Mouse (Mus musculus) midbrain, embryonic 15.5 days (tissue): ENCODE measurements around the gene Itga8. TPM values are rescaled to one million over a fixed set of nuclear protein-coding genes. Genes with fewer than 3 reads are reported as not detected.

Experiments
- ATAC-seq: fragments of 200-750 bp; cut with Nextera tagmentation; replicated peaks from 2 replicates; pipeline ENCODE4 v1.8.0; 2017; ENCODE audit warnings: moderate TSS enrichment
- H3K27ac ChIP-seq: fragments of 300-500 bp; sonication (generic); 2 replicates; pipeline ENCODE4 v1.5.1; 2015; ENCODE audit warnings: mild to moderate bottlenecking, inconsistent platforms
- H3K27me3 ChIP-seq: fragments of 300-500 bp; sonication (generic); replicated peaks from 2 replicates; pipeline ENCODE4 v1.6.1; 2015; ENCODE audit warnings: inconsistent platforms
- H3K36me3 ChIP-seq: fragments of 300-500 bp; sonication (generic); replicated peaks from 2 replicates; pipeline ENCODE4 v1.6.1; 2015; ENCODE audit warnings: inconsistent platforms
- H3K4me1 ChIP-seq: fragments of 300-500 bp; sonication (generic); 2 replicates; pipeline ENCODE4 v1.6.1; 2015; ENCODE audit warnings: inconsistent platforms
- H3K4me2 ChIP-seq: fragments of 300-500 bp; sonication (generic); 2 replicates; pipeline ENCODE4 v1.6.1; 2015; ENCODE audit warnings: inconsistent platforms, mild to moderate bottlenecking, moderate library complexity
- H3K4me3 ChIP-seq: fragments of 300-500 bp; sonication (generic); 2 replicates; pipeline ENCODE4 v1.5.1; 2015; ENCODE audit warnings: mild to moderate bottlenecking, inconsistent platforms
- H3K9ac ChIP-seq: fragments of 300-500 bp; sonication (generic); 2 replicates; pipeline ENCODE4 v1.6.1; 2015; ENCODE audit warnings: mild to moderate bottlenecking, inconsistent platforms
- H3K9me3 ChIP-seq: fragments of 300-500 bp; sonication (generic); 2 replicates; pipeline ENCODE4 v1.6.1; 2016; ENCODE audit warnings: inconsistent platforms
- WGBS: fragments of 180-500 bp; shearing (Covaris S2); methylation state at CpG from one replicate; pipeline ENCODE4 v1.1.7; 2015; ENCODE audit warnings: mixed read lengths; 5-methylcytosine and 5-hydroxymethylcytosine counted together
- polyA plus RNA-seq: library from polyadenylated mRNA; unstranded; fragments of >200 nt; fragmentation: Nextera tagmentation; extraction: Ambion mirVana; gene quantifications from 2 replicates; pipeline ENCODE4 v1.2.1, GENCODE M21; 2015

Itga8 gene
- polyA plus RNA-seq, 1 experiment from 2014 or later = 2.4 TPM

DNA sequence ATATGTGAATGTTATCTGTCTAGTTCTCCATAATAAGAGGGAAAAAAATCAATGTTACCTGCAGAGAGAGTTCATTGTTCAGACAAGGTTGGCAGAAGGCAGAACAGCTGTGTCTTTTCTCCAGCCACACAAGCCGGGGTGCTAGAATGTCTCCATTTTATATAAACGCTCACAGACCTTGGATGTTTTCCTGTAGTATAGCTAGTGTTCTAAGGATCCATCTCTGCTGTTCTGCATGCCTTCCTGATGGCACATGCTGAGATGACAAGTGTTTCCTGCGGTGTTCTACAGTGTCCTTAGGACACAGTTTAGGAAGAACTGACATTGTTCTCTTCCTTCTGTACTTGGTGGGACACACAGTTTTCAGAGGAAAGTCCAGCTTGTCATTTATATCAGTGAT, 192.4 kb downstream of the Itga8 start:
- H3K4me3 ChIP-seq = no peak overlapping the region
- no peaks in the 10 kb centered on the region for H3K27me3 ChIP-seq
- no peak for ATAC-seq
- H3K9me3 ChIP-seq = no peaks in the 10 kb centered on the region
- H3K36me3 ChIP-seq = no peaks in the 10 kb centered on the region
- no peak overlapping the region for H3K9ac ChIP-seq
- H3K4me2 ChIP-seq = no peak overlapping the region
- 84% methylated on average over 3 of the region's 3 CpGs for WGBS
- no peak overlapping the region for H3K27ac ChIP-seq
- H3K4me1 ChIP-seq = no peaks in the 10 kb centered on the region

GRCm38 (mm10) chr2:12108306-12108705, 193.4 kb downstream of the Itga8 start:
- Histone ChIP-seq H3K36me3 (no peaks in the 10 kb centered on the region), H3K4me3 (no peak overlapping the region), H3K27me3 (no peaks in the 10 kb centered on the region), H3K9me3 (no peaks in the 10 kb centered on the region), H3K4me2 (no peak overlapping the region), H3K27ac (no peak overlapping the region), H3K4me1 (no peaks in the 10 kb centered on the region), H3K9ac (no peak overlapping the region)
- WGBS = 86% methylated on average over 2 of the region's 2 CpGs
- ATAC-seq = no peak

DNA sequence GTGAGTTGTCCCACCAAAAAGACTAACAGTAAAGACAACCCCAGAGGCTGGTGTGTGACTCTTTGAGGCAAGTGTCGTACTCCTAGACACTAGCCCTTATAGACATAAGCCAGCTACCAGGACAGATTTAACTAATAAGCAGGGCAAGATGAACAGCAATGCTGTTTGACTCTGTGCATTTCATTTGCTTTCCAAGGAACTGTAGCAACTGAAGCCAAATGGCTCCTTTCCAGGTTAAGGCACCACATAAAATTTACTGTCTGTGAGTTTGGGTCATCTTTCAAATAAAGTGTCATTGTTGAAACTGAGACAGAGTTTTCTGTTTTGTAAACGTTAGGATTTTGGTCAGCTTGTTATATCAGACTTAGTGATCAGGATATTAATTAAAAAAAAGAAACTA, 194.5 kb downstream of the Itga8 start:
- H3K4me1 ChIP-seq = no peaks in the 10 kb centered on the region
- 73% methylated on average over 2 of the region's 2 CpGs for WGBS
- H3K4me3 ChIP-seq = no peak overlapping the region
- H3K9ac ChIP-seq = no peak overlapping the region
- H3K27ac ChIP-seq = no peak overlapping the region
- no peak for ATAC-seq
- H3K9me3 ChIP-seq = no peaks in the 10 kb centered on the region
- H3K36me3 ChIP-seq = no peaks in the 10 kb centered on the region
- H3K27me3 ChIP-seq = no peaks in the 10 kb centered on the region
- no peak overlapping the region for H3K4me2 ChIP-seq

GRCm38 (mm10) chr2:12103183-12103582, 198.5 kb downstream of the Itga8 start:
- ATAC-seq = no peak
- 87% methylated on average over 1 of the region's 1 CpGs for WGBS
- Histone ChIP-seq H3K9me3 (no peaks in the 10 kb centered on the region), H3K4me2 (no peak overlapping the region), H3K27me3 (no peaks in the 10 kb centered on the region), H3K36me3 (no peaks in the 10 kb centered on the region), H3K9ac (no peak overlapping the region), H3K4me3 (no peak overlapping the region), H3K27ac (no peak overlapping the region), H3K4me1 (no peaks in the 10 kb centered on the region)

- Histone ChIP-seq H3K4me2 (no peak overlapping the region), H3K27ac (no peak overlapping the region)
Observed at GRCm38 (mm10) chr2:12092203-12092984, 209.3 kb downstream of the Itga8 start.

DNA sequence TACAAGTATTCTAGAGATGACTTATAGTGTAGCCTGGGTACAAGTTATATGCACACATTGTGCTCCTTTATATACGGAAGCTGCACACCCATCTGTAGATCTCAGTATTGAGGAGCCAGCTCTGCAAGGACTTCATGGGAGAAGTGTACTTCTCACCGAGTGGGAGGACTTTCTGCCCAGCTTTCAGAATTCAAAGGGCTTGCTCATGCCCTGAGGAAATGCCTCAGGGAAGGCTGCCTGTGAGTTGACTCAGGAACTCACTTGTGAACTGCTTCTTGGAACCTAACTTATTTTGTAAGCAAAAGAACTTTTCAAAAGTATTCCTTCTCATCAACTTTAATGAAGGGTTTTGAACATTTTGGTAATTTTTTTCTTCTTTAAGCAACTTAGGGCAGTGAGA, 210.7 kb downstream of the Itga8 start:
- no peaks in the 10 kb centered on the region for H3K4me1 ChIP-seq
- no peak for ATAC-seq
- no peaks in the 10 kb centered on the region for H3K36me3 ChIP-seq
- H3K27me3 ChIP-seq = no peaks in the 10 kb centered on the region
- no peak overlapping the region for H3K9ac ChIP-seq
- H3K27ac ChIP-seq = no peak overlapping the region
- no peak overlapping the region for H3K4me2 ChIP-seq
- 91% methylated on average over 2 of the region's 2 CpGs for WGBS
- H3K9me3 ChIP-seq = no peaks in the 10 kb centered on the region
- no peak overlapping the region for H3K4me3 ChIP-seq

More at GRCm38 (mm10) chr2:12092203-12092984, 209.3 kb downstream of the Itga8 start:
- WGBS = 83% methylated on average over 7 of the region's 7 CpGs
- H3K4me1 ChIP-seq = no peaks in the 10 kb centered on the region
- H3K4me3 ChIP-seq = no peak overlapping the region
- no peaks in the 10 kb centered on the region for H3K36me3 ChIP-seq
- H3K9ac ChIP-seq = no peak overlapping the region
- H3K9me3 ChIP-seq = no peaks in the 10 kb centered on the region
- H3K27me3 ChIP-seq = no peaks in the 10 kb centered on the region
- no peak for ATAC-seq

GRCm38 (mm10) chr2:12085492-12085891, 216.2 kb downstream of the Itga8 start:
- Histone ChIP-seq H3K9ac (no peak overlapping the region), H3K4me3 (no peak overlapping the region), H3K27me3 (no peaks in the 10 kb centered on the region), H3K4me1 (no peaks in the 10 kb centered on the region), H3K9me3 (no peaks in the 10 kb centered on the region), H3K4me2 (no peak overlapping the region), H3K36me3 (no peaks in the 10 kb centered on the region), H3K27ac (no peak overlapping the region)
- no peak for ATAC-seq
- 87% methylated on average over 2 of the region's 2 CpGs for WGBS

DNA sequence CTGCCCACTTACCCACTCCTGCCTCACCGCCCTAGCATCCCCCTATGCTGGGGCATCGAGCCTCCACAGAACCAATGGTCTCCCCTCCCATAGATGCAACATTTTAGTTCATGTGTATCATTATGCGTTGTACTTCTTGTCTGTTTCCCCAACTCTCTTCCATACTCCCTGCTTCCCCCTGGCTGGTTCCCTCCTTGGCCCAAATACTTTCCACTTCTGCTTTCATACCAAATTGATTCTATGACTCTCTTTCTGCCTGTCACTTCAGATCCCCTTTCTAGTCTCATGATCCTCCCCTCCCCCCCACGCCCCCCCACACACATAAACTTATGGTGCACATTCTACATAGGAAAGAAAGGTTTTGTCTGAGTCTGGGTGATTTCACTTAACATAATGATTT, 217.4 kb downstream of the Itga8 start:
- no peaks in the 10 kb centered on the region for H3K9me3 ChIP-seq
- H3K9ac ChIP-seq = no peak overlapping the region
- H3K27me3 ChIP-seq = no peaks in the 10 kb centered on the region
- no peaks in the 10 kb centered on the region for H3K36me3 ChIP-seq
- H3K4me3 ChIP-seq = no peak overlapping the region
- no peak overlapping the region for H3K4me2 ChIP-seq
- H3K27ac ChIP-seq = no peak overlapping the region
- ATAC-seq = no peak
- H3K4me1 ChIP-seq = no peaks in the 10 kb centered on the region
- 85% methylated on average over 4 of the region's 4 CpGs for WGBS

- Histone ChIP-seq H3K9me3 (no peaks in the 10 kb centered on the region), H3K27ac (no peak overlapping the region), H3K9ac (no peak overlapping the region), H3K4me3 (no peak overlapping the region), H3K4me2 (no peak overlapping the region), H3K36me3 (no peaks in the 10 kb centered on the region), H3K4me1 (no peaks in the 10 kb centered on the region), H3K27me3 (no peaks in the 10 kb centered on the region)
- 89% methylated on average over 2 of the region's 2 CpGs for WGBS
- ATAC-seq = no peak
Observed at GRCm38 (mm10) chr2:12077266-12077891, 224.3 kb downstream of the Itga8 start.

DNA sequence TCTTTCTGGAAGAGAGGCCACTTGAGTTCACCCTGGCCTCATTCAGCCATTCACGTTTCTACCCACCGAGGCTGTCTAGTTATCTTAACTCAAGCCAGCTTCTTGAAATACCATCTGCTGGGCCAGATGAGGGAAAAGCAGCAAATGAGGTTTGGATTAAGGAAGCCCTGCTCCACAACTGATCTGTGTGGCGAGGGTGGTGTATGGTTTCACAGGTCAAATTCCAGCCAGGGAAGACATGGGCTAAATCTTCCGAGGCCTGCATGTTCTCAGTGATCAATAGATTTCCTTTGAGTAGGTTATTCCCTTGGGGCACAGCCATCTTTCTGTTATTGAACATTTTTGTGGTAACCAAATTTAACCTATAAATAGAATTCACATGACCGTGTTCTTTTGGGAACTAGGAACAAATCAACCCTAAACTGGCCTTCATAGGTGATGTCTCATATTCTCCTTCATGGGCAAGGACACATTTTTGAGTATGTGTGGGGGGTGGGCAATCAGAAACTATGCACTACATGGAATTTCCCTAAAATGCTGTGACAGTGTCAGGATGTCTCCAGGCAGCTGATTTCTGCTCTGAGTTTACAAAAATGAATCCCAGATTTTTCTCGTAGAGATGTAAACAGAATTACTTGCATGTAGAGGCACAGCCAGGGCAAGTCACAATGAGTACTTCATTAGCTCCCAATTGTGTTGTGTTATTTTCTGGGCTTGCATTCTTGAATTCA, 235.9 kb downstream of the Itga8 start:
- H3K4me3 ChIP-seq = no peak overlapping the region
- H3K36me3 ChIP-seq = no peaks in the 10 kb centered on the region
- ATAC-seq = no peak
- H3K27me3 ChIP-seq = no peaks in the 10 kb centered on the region
- WGBS = 82% methylated on average over 6 of the region's 6 CpGs
- no peak overlapping the region for H3K27ac ChIP-seq
- H3K4me1 ChIP-seq = no peaks in the 10 kb centered on the region
- no peaks in the 10 kb centered on the region for H3K9me3 ChIP-seq
- H3K4me2 ChIP-seq = no peak overlapping the region
- H3K9ac ChIP-seq = no peak overlapping the region

DNA sequence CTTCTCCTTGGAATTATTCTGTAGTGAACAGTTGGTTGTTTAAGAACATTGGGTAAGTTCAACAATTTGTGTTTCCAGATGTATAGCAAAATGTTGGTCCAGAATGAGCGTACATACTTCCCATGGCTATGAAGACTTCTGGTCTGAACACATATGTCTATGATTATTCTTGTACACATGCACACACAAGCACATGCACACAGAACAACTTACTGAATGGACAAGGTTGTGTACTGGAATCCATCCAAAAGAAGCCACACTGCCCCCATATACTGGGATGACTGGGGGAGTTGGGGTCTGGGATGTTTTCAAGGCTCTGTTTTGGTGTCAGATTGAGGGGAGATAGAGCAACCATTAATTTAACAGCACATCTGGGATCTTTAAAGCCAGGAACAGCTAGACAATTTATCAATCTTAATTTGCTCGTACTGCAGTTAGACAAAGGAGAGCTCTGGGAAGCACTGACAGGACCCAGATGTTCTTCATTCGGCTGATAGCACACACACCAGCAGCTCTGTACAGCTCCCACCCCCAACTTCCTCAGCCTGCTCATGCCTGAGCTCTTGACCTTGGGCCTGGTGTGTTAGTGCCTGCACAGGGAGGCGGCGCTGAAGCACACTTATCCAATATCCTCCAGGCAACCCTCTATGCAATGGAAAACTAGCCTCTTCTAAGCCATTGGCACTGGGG, 241.5 kb downstream of the Itga8 start:
- no peak overlapping the region for H3K27ac ChIP-seq
- H3K4me1 ChIP-seq = no peaks in the 10 kb centered on the region
- H3K27me3 ChIP-seq = no peaks in the 10 kb centered on the region
- H3K4me2 ChIP-seq = no peak overlapping the region
- no peak overlapping the region for H3K9ac ChIP-seq
- H3K4me3 ChIP-seq = no peak overlapping the region
- 77% methylated on average over 5 of the region's 5 CpGs for WGBS
- ATAC-seq = no peak
- no peaks in the 10 kb centered on the region for H3K36me3 ChIP-seq
- H3K9me3 ChIP-seq = no peaks in the 10 kb centered on the region
